In genomic region chr2:153457467-153457866, GRCm38 (mm10) we compare ENCODE assay signal across 11 mouse cellular contexts. TPM values are rescaled to one million over a fixed set of nuclear protein-coding genes. Genes with fewer than 3 reads are reported as not detected.
DNase-seq lines count a peak whose midpoint lies in the region; ATAC-seq lines count a peak whose summit lies in the region.
"Had no signal": no experiment of that assay in that cellular context is flagged by ENCODE, and none has a peak within 500 bp of the region (broad histone marks: within the 10 kb centered on the region; RNA-seq: fewer than 3 reads in every experiment).

No protein-coding gene starts in this region.

- ATAC-seq in neural tube, embryonic 11.5 days (ENCODE audit: insufficient read depth, low FRiP score, low TSS enrichment) = no peak
- no peak for ATAC-seq in liver, embryonic 12.5 days
- ATAC-seq: Patski had no signal

- no peaks in the 10 kb centered on the region for H3K36me3 ChIP-seq in neural tube, embryonic 11.5 days (ENCODE audit: control insufficient read depth, insufficient read depth, low read length)
- peaks cover 29% of the 10 kb centered on the region for H3K36me3 ChIP-seq in liver, embryonic 12.5 days

- H3K9me3 ChIP-seq in neural tube, embryonic 11.5 days (ENCODE audit: control insufficient read depth, low read length) = no peaks in the 10 kb centered on the region
- H3K9me3 ChIP-seq in liver, embryonic 12.5 days (replicated peaks) = no peaks in the 10 kb centered on the region

- DNase-seq in heart, adult 11 months = peak; percentile 93
- DNase-seq in heart, postnatal 25 days (ENCODE audit: low spot score) = no peak
- DNase-seq in neural tube, embryonic 11.5 days (ENCODE audit: low spot score) = no peak
- DNase-seq in neural tube, embryonic 10.5 days (ENCODE audit: extremely low spot score, low spot score) = no peak
- no peak for DNase-seq in layer of hippocampus, postnatal 10 days (ENCODE audit: low spot score in 2 of 2)
- DNase-seq in adrenal gland, adult (ENCODE audit: inconsistent age in 2 of 2, low spot score in 1 of 2) = no peak
- DNase-seq in left cerebral cortex, postnatal 4 days = no peak

- peaks cover 3% of the 10 kb centered on the region; the same call in 1 of the 2 replicates for H3K4me1 ChIP-seq in neural tube, embryonic 11.5 days (ENCODE audit: control insufficient read depth, insufficient read depth, low read length)
- peaks cover 73% of the 10 kb centered on the region for H3K4me1 ChIP-seq in liver, embryonic 12.5 days

- H3K27me3 ChIP-seq in neural tube, embryonic 11.5 days (ENCODE audit: control insufficient read depth, insufficient read depth, low read length) = no peaks in the 10 kb centered on the region
- no peaks in the 10 kb centered on the region for H3K27me3 ChIP-seq in liver, embryonic 12.5 days (replicated peaks)
- H3K27me3 ChIP-seq: Patski had no signal

- intact Hi-C loops in heart, postnatal 25 days (cut with DNase I) = no loop called here
- intact Hi-C loops in left cerebral cortex, postnatal 4 days (cut with DNase I) = no loop called here

- no peak overlapping the region for H3K9ac ChIP-seq in neural tube, embryonic 11.5 days (ENCODE audit: low read length)
- H3K9ac ChIP-seq in liver, embryonic 12.5 days = no peak overlapping the region

- peak overlapping the region; percentile 36; the same call in 1 of the 2 replicates for H3K27ac ChIP-seq in neural tube, embryonic 11.5 days (ENCODE audit: low read depth, low read length)
- H3K27ac ChIP-seq in liver, embryonic 12.5 days = peak overlapping the region; percentile 49; the same call in 1 of the 2 replicates

- H3K4me2 ChIP-seq in neural tube, embryonic 11.5 days (ENCODE audit: low read depth) = no peak overlapping the region
- no peak overlapping the region for H3K4me2 ChIP-seq in liver, embryonic 12.5 days

- WGBS in neural tube, embryonic 11.5 days = 14% methylated on average over 4 of the region's 4 CpGs
- 50% methylated on average over 4 of the region's 4 CpGs for WGBS in liver, embryonic 12.5 days (ENCODE audit: insufficient replicate concordance)

- no peak overlapping the region for H3K4me3 ChIP-seq in neural tube, embryonic 11.5 days (ENCODE audit: low read depth, low read length)
- no peak overlapping the region for H3K4me3 ChIP-seq in liver, embryonic 12.5 days

RNA-seq across cellular contexts. Expression of gene 4930404H24Rik, which starts 35.1 kb away (rescaled TPM):
- not detected for total RNA-seq in heart, postnatal 25 days (2021)
- not detected in 2 replicates for polyA plus RNA-seq in neural tube, embryonic 11.5 days (2014; fragmentation: Nextera tagmentation; extraction: Ambion mirVana)
- polyA plus RNA-seq in liver, embryonic 12.5 days (2016; fragmentation: Nextera tagmentation; extraction: Ambion mirVana) = not detected in 2 replicates
- total RNA-seq in layer of hippocampus, postnatal 10 days (2021) = not detected
- total RNA-seq in left cerebral cortex, postnatal 4 days (2021) = not detected
- total RNA-seq: liver, adult 2 months had no signal
- polyA plus RNA-seq: liver, adult 2 months; Patski; spleen, adult 2 months had no signal
